Comparison of ENCODE assay signal across 19 mouse cellular contexts in genomic region chr9:109102541-109102940, GRCm38 (mm10). TPM values are rescaled to one million over a fixed set of nuclear protein-coding genes. Genes with fewer than 3 reads are reported as not detected.
"Had no signal": no experiment of that assay in that cellular context is flagged by ENCODE, and none has a peak within 500 bp of the region (broad histone marks: within the 10 kb centered on the region; RNA-seq: fewer than 3 reads in every experiment).

No protein-coding gene starts in this region.

- H3K27ac ChIP-seq: liver, embryonic 13.5 days; midbrain, embryonic 12.5 days; neural tube, embryonic 13.5 days; stomach, embryonic 15.5 days had no signal

- DNase-seq: kidney, postnatal 14 days; kidney, postnatal 4 days; left cerebral cortex, postnatal 4 days; liver, embryonic 13.5 days; lung, adult 2 months; lung, postnatal 14 days; retina, postnatal 1 day; right cerebral cortex, postnatal 25 days; spleen, adult 18-20 months; thymus, adult 2 months; thymus, postnatal 14 days; thymus, postnatal 4 days had no signal

- H3K4me2 ChIP-seq: liver, embryonic 13.5 days; midbrain, embryonic 12.5 days; neural tube, embryonic 13.5 days; stomach, embryonic 15.5 days had no signal

- H3K9me3 ChIP-seq: liver, embryonic 13.5 days; midbrain, embryonic 12.5 days; neural tube, embryonic 13.5 days; stomach, embryonic 15.5 days had no signal

- ATAC-seq: midbrain, embryonic 16.5 days had no signal

- H3K9ac ChIP-seq: liver, embryonic 13.5 days; midbrain, embryonic 12.5 days; neural tube, embryonic 13.5 days; stomach, embryonic 15.5 days had no signal

- H3K4me3 ChIP-seq: liver, embryonic 13.5 days; midbrain, embryonic 12.5 days; myocyte; neural tube, embryonic 13.5 days; stomach, embryonic 15.5 days had no signal

- H3K27me3 ChIP-seq: midbrain, embryonic 12.5 days; neural tube, embryonic 13.5 days; stomach, embryonic 15.5 days had no signal

RNA-seq across cellular contexts. Expression of gene Plxnb1, which starts 7.4 kb away (rescaled TPM):
- total RNA-seq: megakaryocyte progenitor cell, adult 5-6 weeks; megakaryocyte-erythroid progenitor cell, adult 5-6 weeks had no signal
